Mouse (Mus musculus) small intestine, adult 2 months (tissue): ENCODE measurements around the gene Slc35a5.

Source experiments
- CTCF ChIP-seq: fragments of 200-500 bp; IDR thresholded peaks from 2 replicates; pipeline ENCODE4 v1.5.1; 2012; ENCODE audit warnings: low read depth, mild to moderate bottlenecking, control low read depth, inconsistent platforms, low read length, moderate library complexity, mixed read lengths; ENCODE audit not compliant: insufficient replicate concordance, insufficient read length; ENCODE audit errors: extremely low read depth
- POLR2A ChIP-seq: fragments of 200-500 bp; IDR thresholded peaks from 2 replicates; pipeline ENCODE4 v1.6.1; 2012; ENCODE audit warnings: low read depth, mild to moderate bottlenecking, control low read depth, inconsistent platforms, low read length, moderate library complexity

- no peak for TF ChIP-seq CTCF
- no peak for TF ChIP-seq POLR2A
These were observed 9.9 kb downstream of the Slc35a5 start for GRCm38 (mm10) chr16:45148488-45149082.
